Mouse (Mus musculus): ENCODE results near the gene Tpbpa. TPM values are rescaled to one million over a fixed set of nuclear protein-coding genes. Genes with fewer than 3 reads are reported as not detected.

The Tpbpa gene
- polyA plus RNA-seq, 1 experiment from 2014 or later = not detected

Other genes starting within 250 kb of the Tpbpa start
- not detected in 2 replicates for gene BC051665, start 155.6 kb downstream of the Tpbpa start, polyA plus RNA-seq (2016; fragmentation: Nextera tagmentation; extraction: Ambion mirVana)
- not detected in 2 replicates for gene Ctsll3, start 139.1 kb downstream of the Tpbpa start, polyA plus RNA-seq (2016; fragmentation: Nextera tagmentation; extraction: Ambion mirVana)
- gene 4930486L24Rik, start 77.5 kb downstream of the Tpbpa start, polyA plus RNA-seq (2016; fragmentation: Nextera tagmentation; extraction: Ambion mirVana) = 0.25 TPM in 1 of 2 replicates, not detected in the other
- gene Gm49392, start 45.1 kb downstream of the Tpbpa start, polyA plus RNA-seq (2016; fragmentation: Nextera tagmentation; extraction: Ambion mirVana) = not detected in 2 replicates
- 1.1 and 1.4 TPM in 2 replicates for gene Ctla2b, start 44.5 kb downstream of the Tpbpa start, polyA plus RNA-seq (2016; fragmentation: Nextera tagmentation; extraction: Ambion mirVana)
- not detected in 2 replicates for gene Tpbpb, start 37.1 kb downstream of the Tpbpa start, polyA plus RNA-seq (2016; fragmentation: Nextera tagmentation; extraction: Ambion mirVana)
- not detected in 2 replicates for gene Gm49393, start 6.4 kb downstream of the Tpbpa start, polyA plus RNA-seq (2016; fragmentation: Nextera tagmentation; extraction: Ambion mirVana)
- 0.20 and 0.54 TPM in 2 replicates for gene Gm49391, start 5.4 kb downstream of the Tpbpa start, polyA plus RNA-seq (2016; fragmentation: Nextera tagmentation; extraction: Ambion mirVana)
- gene Ctla2a, start 5.4 kb downstream of the Tpbpa start, polyA plus RNA-seq (2016; fragmentation: Nextera tagmentation; extraction: Ambion mirVana) = 10.5 and 12.1 TPM in 2 replicates
- not detected in 2 replicates for gene Ctsj, start 64.0 kb upstream of the Tpbpa start, polyA plus RNA-seq (2016; fragmentation: Nextera tagmentation; extraction: Ambion mirVana)
- not detected in 2 replicates for gene Ctsq, start 98.6 kb upstream of the Tpbpa start, polyA plus RNA-seq (2016; fragmentation: Nextera tagmentation; extraction: Ambion mirVana)
- gene Ctsr, start 222.3 kb upstream of the Tpbpa start, polyA plus RNA-seq (2016; fragmentation: Nextera tagmentation; extraction: Ambion mirVana) = not detected in 2 replicates